Mouse (Mus musculus) erythroblast, embryonic 14.5 days (primary cell): Measurements from ENCODE around the gene Cd9.

Source experiments
- GATA1 ChIP-seq: IDR thresholded peaks from 2 replicates; pipeline ENCODE4 v1.6.1; 2012; ENCODE audit warnings: low read length, inconsistent platforms, mixed read lengths
- TAL1 ChIP-seq: IDR thresholded peaks from 3 replicates; pipeline ENCODE4 v1.6.1; 2012; ENCODE audit warnings: low read length, inconsistent platforms, mixed read lengths

GRCm38 (mm10) chr6:125455806-125456520 is 38.6 kb downstream of the Cd9 start:
- no peak for TF ChIP-seq GATA1
- no peak for TF ChIP-seq TAL1
